11 mouse cellular contexts compared by ENCODE assay signal in the genomic region with DNA sequence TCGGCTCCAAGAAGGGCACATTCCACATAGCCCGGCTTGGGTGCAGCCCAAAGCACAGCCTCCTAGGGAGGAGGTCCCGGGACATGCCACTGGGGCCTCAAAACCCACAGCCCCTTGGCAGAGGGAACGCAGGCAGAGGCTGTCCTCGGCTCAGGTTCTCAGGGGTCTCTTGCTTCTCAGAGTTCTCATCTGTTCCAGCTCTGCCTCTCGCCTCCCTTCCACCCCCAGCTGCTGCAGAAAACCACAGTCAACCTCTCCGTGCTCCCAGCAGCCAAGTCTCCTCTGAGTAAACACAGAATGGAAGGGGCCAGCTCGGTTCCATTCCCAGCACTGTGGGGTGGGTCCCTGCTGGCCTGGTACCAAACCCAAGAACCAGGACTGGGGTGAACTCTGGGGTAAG. TPM values are rescaled to one million over a fixed set of nuclear protein-coding genes. Genes with fewer than 3 reads are reported as not detected.
DNase-seq lines count a peak whose midpoint lies in the region; ATAC-seq lines count a peak whose summit lies in the region.
"Had no signal": no experiment of that assay in that cellular context is flagged by ENCODE, and none has a peak within 500 bp of the region (broad histone marks: within the 10 kb centered on the region; RNA-seq: fewer than 3 reads in every experiment).

No protein-coding gene starts in this region.

- H3K4me1 ChIP-seq in kidney, embryonic 15.5 days: peaks cover 38% of the 10 kb centered on the region
- H3K4me1 ChIP-seq in embryonic facial prominence, embryonic 15.5 days: peaks cover 44% of the 10 kb centered on the region

- H3K27ac ChIP-seq in kidney, embryonic 15.5 days: peak overlapping the region; percentile 47
- peak overlapping the region; percentile 83 for H3K27ac ChIP-seq in embryonic facial prominence, embryonic 15.5 days (replicated peaks)

- H3K9me3 ChIP-seq in kidney, embryonic 15.5 days (replicated peaks): no peaks in the 10 kb centered on the region
- H3K9me3 ChIP-seq in embryonic facial prominence, embryonic 15.5 days (replicated peaks): no peaks in the 10 kb centered on the region
- H3K9me3 ChIP-seq: G1E had no signal

- no peak overlapping the region for H3K4me3 ChIP-seq in kidney, embryonic 15.5 days (replicated peaks)
- H3K4me3 ChIP-seq in embryonic facial prominence, embryonic 15.5 days (replicated peaks): no peak overlapping the region

- no peak overlapping the region for H3K4me2 ChIP-seq in kidney, embryonic 15.5 days
- H3K4me2 ChIP-seq in embryonic facial prominence, embryonic 15.5 days (replicated peaks): no peak overlapping the region; the same call in 1 of the 2 replicates

- 42% methylated on average over 8 of the region's 8 CpGs for WGBS in kidney, embryonic 15.5 days
- 14% methylated on average over 8 of the region's 8 CpGs for WGBS in embryonic facial prominence, embryonic 15.5 days

- no peak for ATAC-seq in kidney, embryonic 15.5 days (replicated peaks; ENCODE audit: low FRiP score)
- ATAC-seq in embryonic facial prominence, embryonic 15.5 days (ENCODE audit: insufficient number of reproducible peaks, low FRiP score, low TSS enrichment, low read depth): peak; percentile 89
- ATAC-seq: forebrain, embryonic 14.5 days had no signal

- no peak for DNase-seq in kidney, postnatal 36 days
- peak; percentile 16 for DNase-seq in Muller cell, postnatal 12 days (ENCODE audit: inconsistent ontology term)
- peak; percentile 59 for DNase-seq in lung, postnatal 10 days
- no peak for DNase-seq in spleen, postnatal 36 days (ENCODE audit: low spot score in 2 of 2)
- no peak for DNase-seq in adipocyte (ENCODE audit: low spot score)
- DNase-seq: spleen, adult 18-20 months; thymus, postnatal 36 days had no signal

- peaks cover 13% of the 10 kb centered on the region; the same call in 1 of the 2 replicates for H3K27me3 ChIP-seq in kidney, embryonic 15.5 days
- H3K27me3 ChIP-seq in embryonic facial prominence, embryonic 15.5 days: no peaks in the 10 kb centered on the region

- no peaks in the 10 kb centered on the region for H3K36me3 ChIP-seq in kidney, embryonic 15.5 days
- H3K36me3 ChIP-seq in embryonic facial prominence, embryonic 15.5 days: no peaks in the 10 kb centered on the region
- H3K36me3 ChIP-seq: G1E had no signal

- H3K9ac ChIP-seq in kidney, embryonic 15.5 days: no peak overlapping the region
- no peak overlapping the region for H3K9ac ChIP-seq in embryonic facial prominence, embryonic 15.5 days

RNA-seq across cellular contexts. Expression of a gene that starts 25.3 kb away (rescaled TPM):
- polyA plus RNA-seq in kidney, embryonic 15.5 days (2015; fragmentation: Nextera tagmentation; extraction: Ambion mirVana): 8.5 and 10.2 TPM in 2 replicates
- 14.8 and 15.0 TPM in 2 replicates for polyA plus RNA-seq in embryonic facial prominence, embryonic 15.5 days (2015; fragmentation: Nextera tagmentation; extraction: Ambion mirVana)

Comparison
In these comparisons a context has a peak if more than half of its experiments do, and no peak if none do; other contexts are left out.
1. DNase-seq: peak in Muller cell, postnatal 12 days (single experiment) and lung, postnatal 10 days (single experiment); none in kidney, postnatal 36 days (0 of 2), spleen, postnatal 36 days (0 of 2) and adipocyte (single experiment).